Mouse (Mus musculus): ENCODE data around the gene Gm21915. TPM values are rescaled to one million over a fixed set of nuclear protein-coding genes. Genes with fewer than 3 reads are reported as not detected.

The Gm21915 gene
- total RNA-seq, 1 experiment from 2014 or later, result not detected

DNA sequence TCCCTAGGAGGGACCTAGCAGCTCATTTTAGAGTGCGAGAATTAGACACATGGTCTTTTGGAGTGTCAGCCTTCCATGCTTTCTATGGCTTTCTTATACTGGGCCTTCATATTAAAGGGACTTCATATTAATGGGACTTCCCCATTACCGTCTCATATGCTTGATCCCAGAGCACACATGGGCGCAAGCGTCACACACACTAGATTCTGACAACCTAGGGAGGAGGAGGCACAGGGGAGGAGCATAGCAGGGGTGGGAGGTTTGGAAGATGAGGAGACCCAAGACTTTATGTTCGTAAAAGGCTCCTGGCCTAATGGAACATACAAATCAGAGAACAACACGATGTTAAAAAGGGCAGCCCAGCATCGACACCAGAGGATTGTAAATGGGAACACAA, 38.7 kb downstream of the Gm21915 start:
- no peak for ATAC-seq (replicated peaks; ENCODE audit: low read depth, poor library complexity, severe bottlenecking)

DNA sequence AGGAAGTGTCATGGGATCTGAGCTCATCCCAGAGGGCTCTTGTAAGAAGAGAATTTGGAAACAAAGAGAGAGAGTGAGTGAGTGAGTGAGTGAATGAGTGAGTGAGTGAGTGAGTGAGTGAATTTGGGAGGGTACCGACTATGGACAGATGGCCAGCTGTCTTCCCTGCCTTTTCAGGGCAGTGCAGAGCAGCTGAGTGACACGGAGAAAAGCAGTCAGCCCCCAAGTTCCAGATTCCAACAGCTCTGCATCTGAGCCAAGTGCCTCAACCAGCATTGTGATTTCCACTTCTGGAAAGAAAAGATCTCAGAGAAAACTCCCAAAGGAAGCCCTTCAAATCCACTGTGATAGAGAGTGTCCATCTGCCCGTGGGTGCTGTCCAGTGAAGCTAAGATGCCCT, 39.2 kb downstream of the Gm21915 start:
- ATAC-seq (replicated peaks; ENCODE audit: low read depth, poor library complexity, severe bottlenecking), result no peak

DNA sequence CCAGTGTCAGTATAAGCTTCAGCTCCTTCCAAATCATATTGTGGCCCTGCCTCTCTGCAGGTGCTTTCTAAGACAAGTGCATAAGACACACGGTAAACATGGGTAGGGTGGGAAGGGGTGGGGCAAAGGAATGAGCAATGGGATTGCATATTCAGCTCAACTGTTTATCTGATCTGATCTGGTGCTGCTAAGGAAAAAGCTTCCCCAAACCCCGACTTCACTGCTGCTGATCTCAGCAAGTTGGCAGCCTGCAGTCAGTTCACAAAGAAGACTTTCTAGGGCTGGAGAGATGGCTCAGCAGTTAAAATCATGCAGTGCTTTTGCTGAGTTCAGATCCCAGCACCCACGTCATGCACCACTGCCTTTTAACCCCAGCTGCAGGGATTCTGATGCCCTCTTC, 39.6 kb downstream of the Gm21915 start:
- no peak for ATAC-seq (replicated peaks; ENCODE audit: low read depth, poor library complexity, severe bottlenecking)

- no peak for ATAC-seq (replicated peaks; ENCODE audit: low read depth, poor library complexity, severe bottlenecking)
These were observed 41.2 kb downstream of the Gm21915 start for GRCm38 (mm10) chr9:40711654-40712053.

DNA sequence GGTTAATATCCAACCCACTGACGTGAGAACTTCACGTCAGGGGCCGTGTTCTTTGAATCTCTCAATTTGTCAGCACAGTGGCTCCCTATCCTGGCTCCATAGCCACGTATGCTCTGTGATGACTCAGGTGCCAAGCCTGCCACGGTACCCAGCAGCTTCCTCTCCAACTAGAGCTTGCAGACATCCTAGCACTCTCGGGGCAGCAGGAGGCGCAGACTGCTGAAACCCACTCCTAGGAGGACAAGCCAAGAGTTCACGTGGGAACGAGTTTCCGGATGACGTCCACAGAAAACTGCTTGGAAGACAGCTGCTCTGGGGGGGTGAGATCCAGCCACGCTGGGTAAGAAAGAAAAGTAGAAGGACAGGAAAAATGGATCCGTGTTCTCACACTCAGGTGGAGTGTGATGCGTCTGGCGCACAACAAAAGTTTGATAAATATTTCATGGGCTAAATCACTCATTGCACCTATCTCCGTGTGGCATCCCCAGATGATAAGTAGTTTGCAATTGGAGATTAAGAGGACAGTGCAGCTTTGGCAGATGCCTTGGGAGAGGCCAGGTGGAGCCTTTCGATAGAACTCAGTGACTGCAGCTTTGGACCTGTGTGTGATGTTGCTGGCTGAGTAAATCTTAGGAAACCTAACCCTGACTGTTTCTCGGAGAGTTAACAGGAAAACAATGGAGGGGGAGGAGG, 46.9 kb downstream of the Gm21915 start:
- ATAC-seq (replicated peaks; ENCODE audit: low read depth, poor library complexity, severe bottlenecking), result no peak

GRCm38 (mm10) chr9:40717875-40718185, 47.4 kb downstream of the Gm21915 start:
- no peak for ATAC-seq (replicated peaks; ENCODE audit: low read depth, poor library complexity, severe bottlenecking)

Other genes starting within 250 kb of the Gm21915 start
- gene Gramd1b, start 139.2 kb upstream of the Gm21915 start, total RNA-seq (2017), result 5.8 and 8.5 TPM in 2 replicates
- not detected in 2 replicates for gene Clmp, start 15.3 kb downstream of the Gm21915 start, total RNA-seq (2017)
- 4,616 and 4,673 TPM in 2 replicates for gene Hspa8, start 130.4 kb downstream of the Gm21915 start, total RNA-seq (2017)
- not detected in 2 replicates for gene Bsx, start 203.5 kb downstream of the Gm21915 start, total RNA-seq (2017)